Comparison of ENCODE assay signal across 8 mouse cellular contexts in genomic region chr11:103362054-103362432, GRCm38 (mm10). TPM values are rescaled to one million over a fixed set of nuclear protein-coding genes. Genes with fewer than 3 reads are reported as not detected.
DNase-seq lines count a peak whose midpoint lies in the region; ATAC-seq lines count a peak whose summit lies in the region.

No protein-coding gene starts in this region.

- no peak for ATAC-seq in liver, embryonic 15.5 days (ENCODE audit: insufficient read depth)
- no peak for ATAC-seq in neural tube, embryonic 12.5 days (ENCODE audit: low FRiP score, low read depth)

- peak; percentile 31 for DNase-seq in adrenal gland, adult 2 months
- no peak for DNase-seq in adrenal gland, adult 18-20 months (ENCODE audit: low spot score in 2 of 2)
- DNase-seq in hindbrain, embryonic 10.5 days (ENCODE audit: low spot score): peak; percentile 50
- no peak for DNase-seq in layer of hippocampus, adult 18-20 months (ENCODE audit: low spot score in 2 of 2)
- no peak for DNase-seq in layer of hippocampus, postnatal 10 days (ENCODE audit: low spot score in 2 of 2)

- H3K4me1 ChIP-seq in brown adipose tissue, adult 24 weeks (ENCODE audit: control insufficient read depth, insufficient read depth, insufficient read length, low read length): peaks cover 16% of the 10 kb centered on the region
- H3K4me1 ChIP-seq in hindbrain, embryonic 10.5 days (replicated peaks): peaks cover 61% of the 10 kb centered on the region
- peaks cover 45% of the 10 kb centered on the region for H3K4me1 ChIP-seq in liver, embryonic 15.5 days (replicated peaks)
- peaks cover 35% of the 10 kb centered on the region for H3K4me1 ChIP-seq in neural tube, embryonic 12.5 days

- H3K9ac ChIP-seq in liver, embryonic 15.5 days: no peak overlapping the region
- H3K9ac ChIP-seq in neural tube, embryonic 12.5 days: 0 out of 2 replicates have a peak overlapping the region, but pooled peaks have one; percentile 13

- H3K36me3 ChIP-seq in hindbrain, embryonic 10.5 days: peaks cover 18% of the 10 kb centered on the region
- H3K36me3 ChIP-seq in liver, embryonic 15.5 days (replicated peaks): 0 out of 2 replicates have a peak, but pooled peaks cover 4% of the 10 kb centered on the region
- peaks cover 5% of the 10 kb centered on the region for H3K36me3 ChIP-seq in neural tube, embryonic 12.5 days

- H3K9me3 ChIP-seq in hindbrain, embryonic 10.5 days: no peaks in the 10 kb centered on the region
- H3K9me3 ChIP-seq in liver, embryonic 15.5 days (replicated peaks): no peaks in the 10 kb centered on the region
- no peaks in the 10 kb centered on the region for H3K9me3 ChIP-seq in neural tube, embryonic 12.5 days

- peak overlapping the region; percentile 58 for H3K4me3 ChIP-seq in brown adipose tissue, adult 24 weeks (ENCODE audit: insufficient read depth, low read depth, low read length)
- peak overlapping the region; percentile 54 for H3K4me3 ChIP-seq in hindbrain, embryonic 10.5 days
- peak overlapping the region; percentile 54 for H3K4me3 ChIP-seq in liver, embryonic 15.5 days (replicated peaks)
- no peak overlapping the region for H3K4me3 ChIP-seq in neural tube, embryonic 12.5 days

- peak overlapping the region; percentile 90 for H3K27ac ChIP-seq in brown adipose tissue, adult 24 weeks (replicated peaks; ENCODE audit: low read depth, low read length)
- peak overlapping the region; percentile 79 for H3K27ac ChIP-seq in hindbrain, embryonic 10.5 days
- H3K27ac ChIP-seq in liver, embryonic 15.5 days (replicated peaks): no peak overlapping the region
- H3K27ac ChIP-seq in neural tube, embryonic 12.5 days: no peak overlapping the region

- 2% methylated on average over 13 of the region's 13 CpGs for WGBS in hindbrain, embryonic 10.5 days
- WGBS in liver, embryonic 15.5 days (ENCODE audit: insufficient replicate concordance): 1% methylated on average over 13 of the region's 13 CpGs
- WGBS in neural tube, embryonic 12.5 days: 2% methylated on average over 13 of the region's 13 CpGs

- H3K4me2 ChIP-seq in liver, embryonic 15.5 days: peak overlapping the region; percentile 80
- peak overlapping the region; percentile 87 for H3K4me2 ChIP-seq in neural tube, embryonic 12.5 days (replicated peaks)

- H3K27me3 ChIP-seq in hindbrain, embryonic 10.5 days (ENCODE audit: insufficient read depth, poor library complexity, severe bottlenecking): peaks cover 92% of the 10 kb centered on the region
- peaks cover 71% of the 10 kb centered on the region for H3K27me3 ChIP-seq in liver, embryonic 15.5 days
- H3K27me3 ChIP-seq in neural tube, embryonic 12.5 days (replicated peaks): peaks cover 78% of the 10 kb centered on the region

RNA-seq across cellular contexts. Expression of gene Arhgap27, which starts 1.4 kb away (rescaled TPM):
- 10 to 100 TPM; 10.3 to 12.2 TPM for total RNA-seq in adrenal gland, adult 2 months (2021)
- polyA plus RNA-seq in adrenal gland, adult 2 months (2012; rRNA removed): 34.7 and 42.5 TPM in 2 replicates
- total RNA-seq in adrenal gland, adult 18-20 months (2021): 10 to 100 TPM; 12.4 to 13.1 TPM
- 3.8 and 6.9 TPM in 2 replicates for polyA plus RNA-seq in brown adipose tissue, adult 24 weeks (2012; ENCODE audit: insufficient read depth, insufficient read length, missing spikeins)
- polyA plus RNA-seq in hindbrain, embryonic 10.5 days (2016; fragmentation: Nextera tagmentation; extraction: Ambion mirVana): 4.8 and 5.1 TPM in 2 replicates
- 2.7 and 3.0 TPM in 2 replicates for polyA plus RNA-seq in liver, embryonic 15.5 days (2015; fragmentation: Nextera tagmentation; extraction: Ambion mirVana)
- 5.4 and 6.4 TPM in 2 replicates for polyA plus RNA-seq in neural tube, embryonic 12.5 days (2016; fragmentation: Nextera tagmentation; extraction: Ambion mirVana)
- total RNA-seq in layer of hippocampus, adult 18-20 months (2021): 10 to 100 TPM; 10.5 to 12.1 TPM
- 1 to 10 TPM; 8.7 to 9.3 TPM for total RNA-seq in layer of hippocampus, postnatal 10 days (2021)

RNA-seq across cellular contexts. Expression of gene Plekhm1, which starts 50.4 kb away (rescaled TPM):
- total RNA-seq in adrenal gland, adult 2 months (2021): 10 to 100 TPM; 19.7 to 21.2 TPM
- polyA plus RNA-seq in adrenal gland, adult 2 months (2012; rRNA removed): 18.6 and 18.8 TPM in 2 replicates
- total RNA-seq in adrenal gland, adult 18-20 months (2021): 10 to 100 TPM; 21.3 to 22.2 TPM
- polyA plus RNA-seq in brown adipose tissue, adult 24 weeks (2012; ENCODE audit: insufficient read depth, insufficient read length, missing spikeins): 13.4 and 14.6 TPM in 2 replicates
- 9.4 and 11.6 TPM in 2 replicates for polyA plus RNA-seq in hindbrain, embryonic 10.5 days (2016; fragmentation: Nextera tagmentation; extraction: Ambion mirVana)
- polyA plus RNA-seq in liver, embryonic 15.5 days (2015; fragmentation: Nextera tagmentation; extraction: Ambion mirVana): 3.4 and 4.4 TPM in 2 replicates
- 9.8 and 10.3 TPM in 2 replicates for polyA plus RNA-seq in neural tube, embryonic 12.5 days (2016; fragmentation: Nextera tagmentation; extraction: Ambion mirVana)
- 10 to 100 TPM; 19.8 to 21.2 TPM for total RNA-seq in layer of hippocampus, adult 18-20 months (2021)
- 10 to 100 TPM; 15.0 TPM for total RNA-seq in layer of hippocampus, postnatal 10 days (2021)

Comparison
In these comparisons a context has a peak if more than half of its experiments do, and no peak if none do; other contexts are left out.
1. DNase-seq: peak in adrenal gland, adult 2 months (single experiment) and hindbrain, embryonic 10.5 days (single experiment); none in adrenal gland, adult 18-20 months (0 of 2), layer of hippocampus, adult 18-20 months (0 of 2) and layer of hippocampus, postnatal 10 days (0 of 2).
2. H3K27ac ChIP-seq: peak in brown adipose tissue, adult 24 weeks (single experiment) and hindbrain, embryonic 10.5 days (single experiment); none in liver, embryonic 15.5 days (single experiment) and neural tube, embryonic 12.5 days (single experiment).